Mouse (Mus musculus): ENCODE data around the gene Bloc1s4. TPM values are rescaled to one million over a fixed set of nuclear protein-coding genes. Genes with fewer than 3 reads are reported as not detected.

Gene Bloc1s4
- polyA plus RNA-seq, 1 experiment from 2014 or later: 6.8 TPM

Other genes with a start within 250 kb of the Bloc1s4 start
- gene Tbc1d14, start 155.4 kb downstream of the Bloc1s4 start, polyA plus RNA-seq (2018): 22.5 to 38.4 TPM (median 36.0 TPM) in 3 replicates
- gene D5Ertd579e, start 52.6 kb downstream of the Bloc1s4 start, polyA plus RNA-seq (2018): 17.3 to 23.8 TPM (median 23.4 TPM) in 3 replicates
- gene Mrfap1, start 48.1 kb upstream of the Bloc1s4 start, polyA plus RNA-seq (2018): 220 to 289 TPM (median 288 TPM) in 3 replicates
- 128 to 211 TPM (median 192 TPM) in 3 replicates for gene Man2b2, start 82.0 kb upstream of the Bloc1s4 start, polyA plus RNA-seq (2018)
- not detected in 3 replicates for gene Ppp2r2c, start 119.9 kb upstream of the Bloc1s4 start, polyA plus RNA-seq (2018)
- gene Wfs1, start 240.6 kb upstream of the Bloc1s4 start, polyA plus RNA-seq (2018): 3.2 to 7.8 TPM (median 4.1 TPM) in 3 replicates